Mouse (Mus musculus) limb, embryonic 15.5 days (tissue): ENCODE measurements at regions not wholly inside any gene's neighbourhood (a gene's known extent, or its start where the extent isn't known, plus 50 kb on each side); places are given as distances from the start of the nearest gene placed in this dataset.

Experiments used
- ATAC-seq: fragments of 200-750 bp; cut with Nextera tagmentation; 2 replicates; pipeline ENCODE4 v1.8.0; 2017; ENCODE audit warnings: low read depth, moderate TSS enrichment; ENCODE audit not compliant: insufficient number of reproducible peaks, low FRiP score, low TSS enrichment
- H3K27ac ChIP-seq: fragments of 300-500 bp; sonication (generic); 2 replicates; pipeline ENCODE4 v1.5.1; 2015; ENCODE audit warnings: moderate library complexity, mild to moderate bottlenecking, inconsistent platforms
- H3K27me3 ChIP-seq: fragments of 300-500 bp; sonication (generic); 2 replicates; pipeline ENCODE4 v1.6.1; 2015; ENCODE audit warnings: inconsistent platforms
- H3K36me3 ChIP-seq: fragments of 300-500 bp; sonication (generic); 2 replicates; pipeline ENCODE4 v1.6.1; 2015; ENCODE audit warnings: inconsistent platforms
- H3K4me1 ChIP-seq: fragments of 300-500 bp; sonication (generic); 2 replicates; pipeline ENCODE4 v1.6.1; 2015; ENCODE audit warnings: inconsistent platforms
- H3K4me2 ChIP-seq: fragments of 300-500 bp; sonication (generic); 2 replicates; pipeline ENCODE4 v1.6.1; 2015; ENCODE audit warnings: mild to moderate bottlenecking, inconsistent platforms
- H3K4me3 ChIP-seq: fragments of 300-500 bp; sonication (generic); 2 replicates; pipeline ENCODE4 v1.5.1; 2015; ENCODE audit warnings: mild to moderate bottlenecking, inconsistent platforms
- H3K9ac ChIP-seq: fragments of 300-500 bp; sonication (generic); 2 replicates; pipeline ENCODE4 v1.6.1; 2015; ENCODE audit warnings: inconsistent platforms
- H3K9me3 ChIP-seq: fragments of 300-500 bp; sonication (generic); 2 replicates; pipeline ENCODE4 v1.6.1; 2016; ENCODE audit warnings: inconsistent platforms
- WGBS: fragments of 180-500 bp; shearing (Covaris S2); methylation state at CpG from one replicate; pipeline ENCODE4 v1.1.7; 2015; 5-methylcytosine and 5-hydroxymethylcytosine counted together

- no peak for ATAC-seq
- no peak overlapping the region for H3K27ac ChIP-seq
- H3K9ac ChIP-seq: no peak overlapping the region
- no peaks in the 10 kb centered on the region for H3K27me3 ChIP-seq
- WGBS: 87% methylated on average over 2 of the region's 2 CpGs
- no peak overlapping the region for H3K4me3 ChIP-seq
- no peak overlapping the region for H3K4me2 ChIP-seq
- H3K36me3 ChIP-seq: no peaks in the 10 kb centered on the region
- no peaks in the 10 kb centered on the region for H3K4me1 ChIP-seq
- H3K9me3 ChIP-seq: no peaks in the 10 kb centered on the region
Observed at GRCm38 (mm10) chr8:7964276-7964675, 696.8 kb downstream of the Efnb2 start.

GRCm38 (mm10) chr8:7956745-7957144, 704.3 kb downstream of the Efnb2 start:
- no peak for ATAC-seq
- no peak overlapping the region for H3K4me2 ChIP-seq

GRCm38 (mm10) chr8:7954851-7955250, 706.2 kb downstream of the Efnb2 start:
- H3K4me3 ChIP-seq: no peak overlapping the region
- H3K9me3 ChIP-seq: no peaks in the 10 kb centered on the region
- no peak overlapping the region for H3K9ac ChIP-seq
- no peaks in the 10 kb centered on the region for H3K27me3 ChIP-seq
- ATAC-seq: no peak
- H3K4me1 ChIP-seq: no peaks in the 10 kb centered on the region
- H3K36me3 ChIP-seq: no peaks in the 10 kb centered on the region
- WGBS: 88% methylated on average over 3 of the region's 3 CpGs
- no peak overlapping the region for H3K4me2 ChIP-seq
- no peak overlapping the region for H3K27ac ChIP-seq

More at GRCm38 (mm10) chr8:7956745-7957144, 704.3 kb downstream of the Efnb2 start:
- Histone ChIP-seq H3K27me3 (no peaks in the 10 kb centered on the region), H3K9me3 (no peaks in the 10 kb centered on the region), H3K9ac (no peak overlapping the region), H3K27ac (no peak overlapping the region), H3K4me1 (no peaks in the 10 kb centered on the region), H3K4me3 (no peak overlapping the region), H3K36me3 (no peaks in the 10 kb centered on the region)

- Histone ChIP-seq H3K27ac (no peak overlapping the region), H3K4me2 (no peak overlapping the region), H3K4me1 (no peaks in the 10 kb centered on the region), H3K36me3 (no peaks in the 10 kb centered on the region), H3K9ac (no peak overlapping the region), H3K4me3 (no peak overlapping the region), H3K9me3 (no peaks in the 10 kb centered on the region), H3K27me3 (no peaks in the 10 kb centered on the region)
- WGBS: 78% methylated on average over 10 of the region's 10 CpGs
- no peak for ATAC-seq
Observed at GRCm38 (mm10) chr8:7945966-7946775, 714.9 kb downstream of the Efnb2 start.

GRCm38 (mm10) chr8:7936596-7936995, 724.4 kb downstream of the Efnb2 start:
- Histone ChIP-seq H3K27me3 (no peaks in the 10 kb centered on the region), H3K9me3 (no peaks in the 10 kb centered on the region), H3K27ac (no peak overlapping the region), H3K9ac (no peak overlapping the region), H3K4me1 (no peaks in the 10 kb centered on the region), H3K4me3 (no peak overlapping the region), H3K36me3 (no peaks in the 10 kb centered on the region), H3K4me2 (no peak overlapping the region)
- 79% methylated on average over 2 of the region's 2 CpGs for WGBS
- ATAC-seq: no peak

DNA sequence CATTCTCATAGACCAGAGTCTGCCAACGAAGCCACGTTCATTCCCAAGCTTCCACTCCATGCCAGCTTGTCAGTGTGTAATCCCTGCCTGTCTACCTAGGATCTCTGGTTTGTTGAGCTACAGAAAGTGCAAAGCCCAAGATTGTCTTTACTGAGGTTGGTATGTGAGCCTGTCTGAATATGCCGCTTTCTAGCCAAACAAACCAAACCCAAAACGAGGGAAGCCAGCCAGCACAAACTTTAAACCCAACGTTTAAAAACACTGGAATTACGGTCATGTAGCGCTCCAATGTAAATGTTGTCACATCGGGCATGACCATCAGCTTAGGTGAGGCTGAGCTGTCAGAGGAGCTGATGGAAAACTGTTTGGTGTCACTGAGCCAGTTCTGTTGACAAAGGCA, 741.6 kb downstream of the Efnb2 start:
- Histone ChIP-seq H3K27me3 (no peaks in the 10 kb centered on the region), H3K4me3 (no peak overlapping the region), H3K9me3 (no peaks in the 10 kb centered on the region), H3K27ac (no peak overlapping the region), H3K4me2 (no peak overlapping the region), H3K9ac (no peak overlapping the region), H3K4me1 (no peaks in the 10 kb centered on the region), H3K36me3 (no peaks in the 10 kb centered on the region)
- WGBS: 61% methylated on average over 8 of the region's 8 CpGs
- no peak for ATAC-seq

GRCm38 (mm10) chr8:7894338-7894737, 766.7 kb downstream of the Efnb2 start:
- no peak for ATAC-seq
- 69% methylated on average over 3 of the region's 3 CpGs for WGBS
- H3K36me3 ChIP-seq: no peaks in the 10 kb centered on the region
- H3K4me3 ChIP-seq: no peak overlapping the region
- no peak overlapping the region for H3K4me2 ChIP-seq
- H3K27ac ChIP-seq: no peak overlapping the region
- H3K4me1 ChIP-seq: no peaks in the 10 kb centered on the region
- H3K9ac ChIP-seq: no peak overlapping the region
- no peaks in the 10 kb centered on the region for H3K27me3 ChIP-seq
- H3K9me3 ChIP-seq: no peaks in the 10 kb centered on the region

GRCm38 (mm10) chr8:7853169-7853568, 807.9 kb downstream of the Efnb2 start:
- no peak overlapping the region for H3K4me2 ChIP-seq
- H3K27ac ChIP-seq: no peak overlapping the region
- H3K36me3 ChIP-seq: no peaks in the 10 kb centered on the region
- 95% methylated on average over 1 of the region's 1 CpGs for WGBS
- no peaks in the 10 kb centered on the region for H3K9me3 ChIP-seq
- no peak overlapping the region for H3K9ac ChIP-seq
- H3K27me3 ChIP-seq: no peaks in the 10 kb centered on the region
- H3K4me3 ChIP-seq: no peak overlapping the region
- no peaks in the 10 kb centered on the region for H3K4me1 ChIP-seq
- no peak for ATAC-seq

GRCm38 (mm10) chr8:7850573-7850972, 810.5 kb downstream of the Efnb2 start:
- Histone ChIP-seq H3K27ac (no peak overlapping the region), H3K9ac (no peak overlapping the region), H3K27me3 (no peaks in the 10 kb centered on the region), H3K9me3 (no peaks in the 10 kb centered on the region), H3K4me2 (no peak overlapping the region), H3K4me3 (no peak overlapping the region), H3K36me3 (no peaks in the 10 kb centered on the region), H3K4me1 (no peaks in the 10 kb centered on the region)
- ATAC-seq: no peak

- Histone ChIP-seq H3K27ac (no peak overlapping the region), H3K27me3 (no peaks in the 10 kb centered on the region), H3K4me2 (no peak overlapping the region), H3K9ac (no peak overlapping the region), H3K36me3 (no peaks in the 10 kb centered on the region), H3K9me3 (no peaks in the 10 kb centered on the region), H3K4me1 (no peaks in the 10 kb centered on the region), H3K4me3 (no peak overlapping the region)
- WGBS: 70% methylated on average over 5 of the region's 5 CpGs
- ATAC-seq: no peak
Observed at GRCm38 (mm10) chr8:7831948-7832347, 829.1 kb downstream of the Efnb2 start.

DNA sequence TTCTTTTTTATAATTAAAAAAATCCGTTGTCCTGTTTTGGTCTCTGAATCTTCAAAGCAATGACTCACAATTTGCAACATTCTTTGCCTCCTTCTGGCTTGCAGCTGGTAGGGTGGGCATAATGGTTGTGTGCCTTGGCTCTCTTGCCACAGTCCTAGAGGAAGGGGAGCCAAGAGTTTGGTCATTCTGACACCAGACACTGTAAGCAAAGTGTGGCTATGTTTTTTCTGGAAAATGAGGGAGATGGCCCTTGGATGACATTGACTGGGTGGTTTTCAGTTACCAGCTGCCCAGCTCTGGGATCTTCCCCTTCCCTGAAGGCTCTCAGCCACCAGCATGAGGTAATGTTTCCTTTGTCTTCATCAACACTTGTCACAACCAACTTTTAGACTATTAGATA, 833.2 kb downstream of the Efnb2 start:
- Histone ChIP-seq H3K27me3 (no peaks in the 10 kb centered on the region), H3K36me3 (no peaks in the 10 kb centered on the region), H3K27ac (no peak overlapping the region), H3K4me2 (no peak overlapping the region), H3K9ac (no peak overlapping the region), H3K4me3 (no peak overlapping the region), H3K9me3 (no peaks in the 10 kb centered on the region), H3K4me1 (no peaks in the 10 kb centered on the region)
- 66% methylated on average over 1 of the region's 1 CpGs for WGBS
- no peak for ATAC-seq

DNA sequence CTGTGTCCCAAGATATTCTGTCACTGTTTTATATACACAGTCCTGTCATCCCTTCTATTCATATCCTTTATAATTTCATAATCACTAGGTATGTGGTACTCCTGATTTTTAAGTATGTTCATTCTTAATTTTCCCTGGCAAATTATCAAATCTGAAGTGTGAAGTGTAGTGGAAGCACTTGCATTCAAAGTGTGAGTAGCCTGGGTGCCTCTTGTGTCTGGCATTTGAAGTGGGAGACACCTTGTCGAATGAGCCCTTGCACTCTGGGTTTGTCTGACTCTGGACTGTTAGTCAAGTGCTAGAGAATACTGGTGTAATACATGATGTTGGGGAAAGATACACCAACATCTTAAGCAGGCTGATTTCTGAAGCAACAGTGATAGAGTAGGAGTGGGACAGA, 852.6 kb downstream of the Efnb2 start:
- no peak for ATAC-seq
- no peak overlapping the region for H3K4me3 ChIP-seq
- no peak overlapping the region for H3K4me2 ChIP-seq
- 88% methylated on average over 1 of the region's 1 CpGs for WGBS
- H3K9me3 ChIP-seq: no peaks in the 10 kb centered on the region
- no peak overlapping the region for H3K9ac ChIP-seq
- H3K36me3 ChIP-seq: no peaks in the 10 kb centered on the region
- H3K4me1 ChIP-seq: no peaks in the 10 kb centered on the region
- H3K27me3 ChIP-seq: no peaks in the 10 kb centered on the region
- no peak overlapping the region for H3K27ac ChIP-seq

DNA sequence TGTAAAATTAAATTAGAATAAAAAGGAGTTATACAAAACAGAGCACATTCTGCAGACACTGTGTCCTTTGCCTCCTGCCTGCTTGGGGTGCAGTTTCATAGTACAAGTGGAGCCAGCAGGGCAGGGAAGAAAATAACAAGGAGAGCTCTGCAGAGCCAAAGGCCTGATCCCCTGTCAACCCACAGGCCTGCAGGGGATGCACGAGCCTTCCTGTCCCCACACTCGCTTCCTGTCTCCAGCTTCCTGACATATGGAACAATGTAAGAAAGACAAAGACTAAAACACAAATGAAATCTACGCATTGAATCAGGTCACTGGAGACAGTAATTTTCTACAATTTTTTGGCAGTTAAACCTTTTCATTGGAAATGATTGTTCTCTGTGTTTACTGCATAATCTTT, 861.8 kb downstream of the Efnb2 start:
- H3K4me3 ChIP-seq: no peak overlapping the region
- 56% methylated on average over 3 of the region's 3 CpGs for WGBS
- no peaks in the 10 kb centered on the region for H3K27me3 ChIP-seq
- ATAC-seq: no peak
- H3K4me2 ChIP-seq: no peak overlapping the region
- no peak overlapping the region for H3K9ac ChIP-seq
- H3K4me1 ChIP-seq: no peaks in the 10 kb centered on the region
- no peak overlapping the region for H3K27ac ChIP-seq
- H3K9me3 ChIP-seq: no peaks in the 10 kb centered on the region
- no peaks in the 10 kb centered on the region for H3K36me3 ChIP-seq
